Mouse (Mus musculus): ENCODE measurements around the gene Megf11. TPM values are rescaled to one million over a fixed set of nuclear protein-coding genes. Genes with fewer than 3 reads are reported as not detected.
A peak's percentile ranks its signal among the peaks of the same experiment; 100 is the strongest.

Megf11 gene
- polyA plus RNA-seq, 1 experiment = not detected

GRCm38 (mm10) chr9:64420471-64420870, 35.0 kb downstream of the Megf11 start:
- no peak for TF ChIP-seq FLI1 (IDR thresholded peaks at IDR 0.05; ENCODE audit: low read length)
- no peak for TF ChIP-seq GATA1 (IDR thresholded peaks at IDR 0.05; ENCODE audit: borderline replicate concordance, low read length)
- Histone ChIP-seq H3K4me1 (no peaks in the 10 kb centered on the region), H3K27me3 (replicated peaks) (peaks cover 44% of the 10 kb centered on the region), H3K9me3 (no peaks in the 10 kb centered on the region), H3K4me3 (replicated peaks) (no peak overlapping the region), H3K36me3 (replicated peaks; ENCODE audit: low read length) (no peaks in the 10 kb centered on the region)

- Histone ChIP-seq H3K27me3 (replicated peaks) (peaks cover 52% of the 10 kb centered on the region), H3K4me3 (replicated peaks) (no peak overlapping the region), H3K36me3 (replicated peaks; ENCODE audit: low read length) (no peaks in the 10 kb centered on the region), H3K9me3 (peaks cover 8% of the 10 kb centered on the region), H3K4me1 (no peaks in the 10 kb centered on the region)
- TF ChIP-seq GATA1 (IDR thresholded peaks at IDR 0.05; ENCODE audit: borderline replicate concordance, low read length) (no peak), FLI1 (IDR thresholded peaks at IDR 0.05; ENCODE audit: low read length) (no peak)
Measured at GRCm38 (mm10) chr9:64421986-64422616, 36.7 kb downstream of the Megf11 start.

GRCm38 (mm10) chr9:64423912-64424311, 38.5 kb downstream of the Megf11 start:
- TF ChIP-seq GATA1 (IDR thresholded peaks at IDR 0.05; ENCODE audit: borderline replicate concordance, low read length) (no peak), FLI1 (IDR thresholded peaks at IDR 0.05; ENCODE audit: low read length) (no peak)
- Histone ChIP-seq H3K4me3 (replicated peaks) (no peak overlapping the region), H3K4me1 (no peaks in the 10 kb centered on the region), H3K36me3 (replicated peaks; ENCODE audit: low read length) (no peaks in the 10 kb centered on the region), H3K9me3 (peaks cover 8% of the 10 kb centered on the region), H3K27me3 (replicated peaks) (peaks cover 58% of the 10 kb centered on the region)

GRCm38 (mm10) chr9:64436121-64436520, 50.7 kb downstream of the Megf11 start:
- H3K27me3 ChIP-seq (replicated peaks) = peaks cover 30% of the 10 kb centered on the region
- H3K36me3 ChIP-seq (replicated peaks; ENCODE audit: low read length) = no peaks in the 10 kb centered on the region
- H3K9me3 ChIP-seq = peaks cover 6% of the 10 kb centered on the region
- TF ChIP-seq GATA1 (IDR thresholded peaks at IDR 0.05; ENCODE audit: borderline replicate concordance, low read length) (no peak), FLI1 (IDR thresholded peaks at IDR 0.05; ENCODE audit: low read length) (no peak)
- H3K4me1 ChIP-seq = no peaks in the 10 kb centered on the region
- no peak overlapping the region for H3K4me3 ChIP-seq (replicated peaks)

GRCm38 (mm10) chr9:64440101-64440500, 54.7 kb downstream of the Megf11 start:
- H3K27me3 ChIP-seq (replicated peaks) = peaks cover 53% of the 10 kb centered on the region
- H3K36me3 ChIP-seq (replicated peaks; ENCODE audit: low read length) = no peaks in the 10 kb centered on the region
- TF ChIP-seq GATA1 (IDR thresholded peaks at IDR 0.05; ENCODE audit: borderline replicate concordance, low read length) = no peak
- no peak for TF ChIP-seq FLI1 (IDR thresholded peaks at IDR 0.05; ENCODE audit: low read length)
- no peak overlapping the region for H3K4me3 ChIP-seq (replicated peaks)
- no peaks in the 10 kb centered on the region for H3K9me3 ChIP-seq
- H3K4me1 ChIP-seq = no peaks in the 10 kb centered on the region

- peaks cover 27% of the 10 kb centered on the region for H3K4me1 ChIP-seq
- peaks cover 71% of the 10 kb centered on the region for H3K27me3 ChIP-seq (replicated peaks)
- no peaks in the 10 kb centered on the region for H3K9me3 ChIP-seq
- H3K36me3 ChIP-seq (replicated peaks; ENCODE audit: low read length) = no peaks in the 10 kb centered on the region
- H3K4me3 ChIP-seq (replicated peaks) = no peak overlapping the region
- TF ChIP-seq FLI1 (IDR thresholded peaks at IDR 0.05; ENCODE audit: low read length) (no peak), GATA1 (IDR thresholded peaks at IDR 0.05; ENCODE audit: borderline replicate concordance, low read length) (no peak)
Measured at GRCm38 (mm10) chr9:64445981-64446380, 60.6 kb downstream of the Megf11 start.

- Histone ChIP-seq H3K27me3 (replicated peaks) (peaks cover 69% of the 10 kb centered on the region), H3K36me3 (replicated peaks; ENCODE audit: low read length) (no peaks in the 10 kb centered on the region), H3K4me3 (replicated peaks) (peak overlapping the region; percentile 21), H3K4me1 (peaks cover 31% of the 10 kb centered on the region), H3K9me3 (no peaks in the 10 kb centered on the region)
- TF ChIP-seq FLI1 (IDR thresholded peaks at IDR 0.05; ENCODE audit: low read length) = no peak
- TF ChIP-seq GATA1 (IDR thresholded peaks at IDR 0.05; ENCODE audit: borderline replicate concordance, low read length) = no peak
Measured at GRCm38 (mm10) chr9:64447070-64447469, 61.6 kb downstream of the Megf11 start.

DNA sequence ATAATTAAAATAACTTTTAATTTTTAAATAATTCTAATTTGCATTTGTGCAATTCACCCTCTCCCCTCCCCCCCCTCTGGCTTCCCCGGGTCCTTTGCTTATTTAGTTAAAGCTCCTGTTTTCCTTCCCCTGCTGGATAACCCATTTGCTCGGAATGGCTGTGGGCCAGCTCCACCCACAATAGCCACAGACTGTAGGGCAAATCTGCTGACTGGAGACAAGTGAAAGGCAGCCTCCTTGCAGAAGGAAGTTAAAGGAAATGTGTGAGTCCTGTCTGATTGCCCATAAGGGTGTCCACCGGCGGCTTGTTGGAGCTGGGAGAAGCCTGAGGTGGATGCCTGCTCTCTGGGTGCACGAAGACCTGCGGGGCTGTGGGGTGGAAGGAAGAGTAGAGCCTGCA, 62.1 kb downstream of the Megf11 start:
- no peak for TF ChIP-seq FLI1 (IDR thresholded peaks at IDR 0.05; ENCODE audit: low read length)
- TF ChIP-seq GATA1 (IDR thresholded peaks at IDR 0.05; ENCODE audit: borderline replicate concordance, low read length) = no peak
- Histone ChIP-seq H3K4me1 (peaks cover 36% of the 10 kb centered on the region), H3K9me3 (no peaks in the 10 kb centered on the region), H3K36me3 (replicated peaks; ENCODE audit: low read length) (no peaks in the 10 kb centered on the region), H3K27me3 (replicated peaks) (peaks cover 67% of the 10 kb centered on the region), H3K4me3 (replicated peaks) (peak overlapping the region; percentile 64)

- no peaks in the 10 kb centered on the region for H3K9me3 ChIP-seq
- peaks cover 49% of the 10 kb centered on the region for H3K4me1 ChIP-seq
- TF ChIP-seq GATA1 (IDR thresholded peaks at IDR 0.05; ENCODE audit: borderline replicate concordance, low read length) (no peak), FLI1 (IDR thresholded peaks at IDR 0.05; ENCODE audit: low read length) (no peak)
- H3K4me3 ChIP-seq (replicated peaks) = no peak overlapping the region
- peaks cover 43% of the 10 kb centered on the region for H3K27me3 ChIP-seq (replicated peaks)
- H3K36me3 ChIP-seq (replicated peaks; ENCODE audit: low read length) = no peaks in the 10 kb centered on the region
Measured at GRCm38 (mm10) chr9:64452769-64453168, 67.3 kb downstream of the Megf11 start.

GRCm38 (mm10) chr9:64454196-64454595, 68.8 kb downstream of the Megf11 start:
- Histone ChIP-seq H3K27me3 (replicated peaks) (peaks cover 39% of the 10 kb centered on the region), H3K36me3 (replicated peaks; ENCODE audit: low read length) (no peaks in the 10 kb centered on the region), H3K4me3 (replicated peaks) (no peak overlapping the region), H3K9me3 (no peaks in the 10 kb centered on the region), H3K4me1 (peaks cover 45% of the 10 kb centered on the region)
- TF ChIP-seq GATA1 (IDR thresholded peaks at IDR 0.05; ENCODE audit: borderline replicate concordance, low read length) (no peak), FLI1 (IDR thresholded peaks at IDR 0.05; ENCODE audit: low read length) (no peak)

Measured in megakaryocyte, embryonic 14.5 days (primary cell).